Mouse (Mus musculus) embryo, embryonic 10.5 days (tissue): ENCODE measurements at regions not wholly inside any gene's neighbourhood (a gene's known extent, or its start where the extent isn't known, plus 50 kb on each side); places are given as distances from the start of the nearest gene placed in this dataset.

Source experiments
- DNase-seq: peaks from one replicate; pipeline ENCODE4 v3.0.0-alpha.2; 2015; ENCODE audit warnings: low spot score

GRCm38 (mm10) chrX:58812824-58813223 is 96.3 kb upstream of the 4930550L24Rik start:
- DNase-seq, result peak; percentile 28
